Mouse (Mus musculus) stomach, postnatal 0 days (tissue): ENCODE measurements at regions not wholly inside any gene's neighbourhood (a gene's known extent, or its start where the extent isn't known, plus 50 kb on each side); places are given as distances from the start of the nearest gene placed in this dataset.

Source experiments
- CTCF ChIP-seq: IDR thresholded peaks from 2 replicates; pipeline ENCODE4 v1.5.1; 2016; ENCODE audit warnings: antibody characterized with exemption, low read depth, mild to moderate bottlenecking, moderate library complexity
- EP300 ChIP-seq: optimal IDR thresholded peaks from 2 replicates; pipeline ENCODE3; 2016; ENCODE audit warnings: antibody characterized with exemption

DNA sequence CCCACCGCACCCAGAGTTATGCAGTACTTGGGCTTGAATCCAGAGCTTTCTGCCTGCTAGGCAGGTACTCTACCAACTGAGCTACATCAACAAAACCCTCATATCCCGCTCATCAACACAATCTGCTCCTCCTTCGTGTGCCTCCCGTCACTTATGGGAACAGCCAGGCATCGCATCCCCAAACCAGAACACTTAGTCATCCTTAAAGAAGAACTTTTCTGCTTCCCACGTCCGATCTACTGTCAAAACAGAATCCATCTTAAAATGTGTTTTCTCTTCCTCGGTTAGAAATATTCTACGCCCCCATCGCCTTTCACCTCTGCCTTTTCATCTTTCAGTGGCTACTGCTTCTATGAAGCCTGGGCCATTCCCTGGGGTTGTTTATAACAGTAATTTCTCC, 52.2 kb upstream of the Sub1 start:
- TF ChIP-seq CTCF (no peak), EP300 (no peak)
